Mouse (Mus musculus) cortical plate, adult 2 months (tissue): ENCODE measurements around the gene Ermp1.

Experiments
- CTCF ChIP-seq: fragments of 200-500 bp; IDR thresholded peaks from 2 replicates; pipeline ENCODE4 v1.5.1; 2011; ENCODE audit warnings: mild to moderate bottlenecking, control low read depth, low read length; ENCODE audit not compliant: insufficient read depth; ENCODE audit errors: extremely low read depth
- POLR2A ChIP-seq: fragments of 200-500 bp; IDR thresholded peaks from 2 replicates; pipeline ENCODE4 v1.6.1; 2011; ENCODE audit warnings: mild to moderate bottlenecking, low read length, control low read depth; ENCODE audit not compliant: insufficient read depth; ENCODE audit errors: extremely low read depth

- TF ChIP-seq POLR2A, result no peak
- TF ChIP-seq CTCF, result no peak
These were observed 49.1 kb upstream of the Ermp1 start, which contains the start of gene Mlana for GRCm38 (mm10) chr19:29697245-29697874.
